Mouse (Mus musculus): ENCODE results near the gene Rnf149.

DNA sequence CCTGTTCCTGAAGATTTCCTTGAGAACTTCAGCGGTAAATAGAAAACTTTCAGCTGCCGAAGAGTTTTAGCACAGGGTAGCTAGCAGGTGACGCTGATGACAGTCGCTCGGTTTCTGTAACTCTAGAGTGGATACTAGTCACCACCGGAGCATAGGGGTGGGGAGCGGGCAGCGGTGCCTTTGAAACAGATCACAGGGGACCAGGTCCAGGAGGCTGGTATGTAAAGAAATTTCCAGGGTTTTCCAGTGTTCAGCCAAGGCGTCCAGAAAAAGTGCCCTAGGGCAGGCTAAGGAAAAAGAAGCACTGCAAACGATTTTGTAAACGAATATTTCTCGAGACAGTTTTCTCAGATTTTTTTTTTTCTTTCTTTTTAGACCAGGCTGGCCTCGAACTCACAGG, 42.4 kb downstream of the Rnf149 start, which contains the start of gene Cnot11:
- no peak for TF ChIP-seq POLR2A (IDR thresholded peaks at IDR 0.05; ENCODE audit: low read depth, low read length)
- no peak for TF ChIP-seq CTCF (IDR thresholded peaks at IDR 0.05; ENCODE audit: borderline replicate concordance, insufficient read depth, low read length)

Measured in embryonic fibroblast, embryonic 13.5 days (primary cell).